Mouse (Mus musculus) stomach, embryonic 14.5 days (tissue): ENCODE results near the gene Grxcr1. TPM values are rescaled to one million over a fixed set of nuclear protein-coding genes. Genes with fewer than 3 reads are reported as not detected.

Experiments
- ATAC-seq: fragments of 200-750 bp; cut with Nextera tagmentation; 2 replicates; pipeline ENCODE4 v1.8.0; 2017; ENCODE audit warnings: low read depth, moderate TSS enrichment; ENCODE audit not compliant: insufficient number of reproducible peaks, insufficient read depth, low FRiP score
- H3K27ac ChIP-seq: fragments of 300-500 bp; sonication (generic); 2 replicates; pipeline ENCODE4 v1.5.1; 2014; ENCODE audit warnings: mild to moderate bottlenecking, low read length, moderate library complexity, mixed read lengths
- H3K27me3 ChIP-seq: fragments of 300-500 bp; sonication (generic); 2 replicates; pipeline ENCODE4 v1.6.1; 2014; ENCODE audit warnings: low read length, control low read depth, mixed read lengths; ENCODE audit not compliant: control insufficient read depth, insufficient read depth
- H3K36me3 ChIP-seq: fragments of 300-500 bp; sonication (generic); 2 replicates; pipeline ENCODE4 v1.6.1; 2014; ENCODE audit warnings: mild to moderate bottlenecking, control low read depth, low read length, moderate library complexity, mixed read lengths; ENCODE audit not compliant: control insufficient read depth, insufficient read depth
- H3K4me1 ChIP-seq: fragments of 300-500 bp; sonication (generic); 2 replicates; pipeline ENCODE4 v1.6.1; 2014; ENCODE audit warnings: low read length, control low read depth, mixed read lengths; ENCODE audit not compliant: control insufficient read depth, insufficient read depth
- H3K4me2 ChIP-seq: fragments of 300-500 bp; sonication (generic); replicated peaks from 2 replicates; pipeline ENCODE4 v1.6.1; 2014; ENCODE audit warnings: low read depth, low read length, control low read depth
- H3K4me3 ChIP-seq: fragments of 300-500 bp; sonication (generic); 2 replicates; pipeline ENCODE4 v1.5.1; 2014; ENCODE audit warnings: low read depth, low read length, control low read depth
- H3K9ac ChIP-seq: fragments of 300-500 bp; sonication (generic); replicated peaks from 2 replicates; pipeline ENCODE4 v1.6.1; 2014; ENCODE audit warnings: low read depth, mild to moderate bottlenecking, control low read depth, low read length, moderate library complexity, mixed read lengths
- H3K9me3 ChIP-seq: fragments of 300-500 bp; sonication (generic); 2 replicates; pipeline ENCODE4 v1.6.1; 2016; ENCODE audit warnings: low read depth, low read length, control low read depth; ENCODE audit not compliant: control insufficient read depth
- WGBS: fragments of 180-500 bp; shearing (Covaris S2); extraction: QIAGEN DNeasy Blood & Tissue Kit; methylation state at CpG from one replicate; pipeline ENCODE4 v1.1.7; 2014; 5-methylcytosine and 5-hydroxymethylcytosine counted together
- polyA plus RNA-seq: library from polyadenylated mRNA; unstranded; fragments of >200 nt; fragmentation: Nextera tagmentation; extraction: Ambion mirVana; gene quantifications from 2 replicates; pipeline ENCODE4 v1.2.1, GENCODE M21; 2014

Gene Grxcr1
- polyA plus RNA-seq, 1 experiment from 2014 or later: not detected

DNA sequence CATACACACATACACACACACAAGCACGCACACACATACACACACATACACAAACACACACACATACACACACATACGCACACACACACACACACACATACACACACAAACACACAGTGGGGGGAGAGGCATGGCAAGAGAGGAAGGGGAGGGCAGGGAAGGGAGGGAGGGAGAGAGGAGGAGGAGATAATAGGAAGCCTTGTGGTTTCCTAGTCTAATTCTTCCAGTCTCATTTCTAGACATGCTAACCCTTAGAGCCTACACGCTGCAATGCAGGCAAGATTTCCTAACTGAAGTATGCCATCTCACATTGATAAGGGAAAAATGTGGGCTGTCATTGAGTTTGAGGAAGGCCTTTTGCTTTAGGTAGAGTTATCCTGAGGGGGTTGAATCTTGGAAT is 25.9 kb downstream of the Grxcr1 start:
- no peak overlapping the region for H3K4me3 ChIP-seq
- no peaks in the 10 kb centered on the region for H3K9me3 ChIP-seq
- no peak for ATAC-seq
- no peaks in the 10 kb centered on the region for H3K27me3 ChIP-seq
- WGBS: 93% methylated on average over 3 of the region's 3 CpGs
- no peak overlapping the region for H3K9ac ChIP-seq
- H3K4me2 ChIP-seq: no peak overlapping the region
- no peak overlapping the region for H3K27ac ChIP-seq
- no peaks in the 10 kb centered on the region for H3K36me3 ChIP-seq
- H3K4me1 ChIP-seq: no peaks in the 10 kb centered on the region

DNA sequence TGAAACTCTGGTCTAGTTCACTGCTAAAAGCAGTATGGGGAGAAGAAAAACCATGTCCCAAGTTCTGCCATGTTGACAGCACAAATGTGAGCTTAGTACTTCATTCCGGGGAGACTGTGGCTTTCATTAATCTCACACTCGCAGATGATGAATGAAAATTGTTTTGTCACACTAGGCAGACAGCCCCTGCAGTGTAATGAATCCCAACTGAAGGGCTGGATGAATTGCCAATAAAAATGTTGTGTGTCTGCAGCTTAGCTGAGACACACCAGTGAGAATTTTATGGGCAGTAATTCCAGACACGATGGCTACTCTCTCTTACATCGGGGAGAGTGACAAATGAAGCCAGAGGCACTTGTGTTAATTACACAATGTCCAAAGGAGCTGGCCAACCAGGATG is 37.1 kb downstream of the Grxcr1 start:
- H3K36me3 ChIP-seq: no peaks in the 10 kb centered on the region
- ATAC-seq: no peak
- no peak overlapping the region for H3K4me2 ChIP-seq
- no peaks in the 10 kb centered on the region for H3K4me1 ChIP-seq
- no peak overlapping the region for H3K4me3 ChIP-seq
- H3K9ac ChIP-seq: no peak overlapping the region
- H3K9me3 ChIP-seq: no peaks in the 10 kb centered on the region
- H3K27me3 ChIP-seq: no peaks in the 10 kb centered on the region
- H3K27ac ChIP-seq: no peak overlapping the region
- WGBS: 53% methylated on average over 4 of the region's 4 CpGs

DNA sequence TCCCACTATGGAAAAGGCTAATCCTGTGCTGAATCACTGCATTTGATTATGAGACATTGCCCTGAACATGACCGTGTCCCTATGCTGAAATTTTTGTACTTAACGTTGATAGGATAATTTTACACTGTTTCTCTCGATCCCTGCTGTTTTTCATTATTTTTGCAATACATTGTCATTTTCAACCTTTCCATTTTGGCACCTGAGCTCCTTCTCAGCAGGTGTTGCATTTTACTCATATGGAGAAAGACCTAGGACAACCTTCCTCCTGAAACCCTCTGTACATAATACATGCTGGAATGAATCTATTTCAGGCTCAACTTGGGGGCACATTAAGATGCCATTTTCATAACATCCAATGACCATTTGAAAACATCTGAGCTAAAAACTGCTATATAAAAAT is 38.7 kb downstream of the Grxcr1 start:
- H3K4me3 ChIP-seq: no peak overlapping the region
- WGBS: 88% methylated on average over 3 of the region's 3 CpGs
- H3K4me2 ChIP-seq: no peak overlapping the region
- no peaks in the 10 kb centered on the region for H3K4me1 ChIP-seq
- no peak for ATAC-seq
- H3K9ac ChIP-seq: no peak overlapping the region
- no peaks in the 10 kb centered on the region for H3K9me3 ChIP-seq
- H3K36me3 ChIP-seq: no peaks in the 10 kb centered on the region
- no peak overlapping the region for H3K27ac ChIP-seq
- H3K27me3 ChIP-seq: no peaks in the 10 kb centered on the region

DNA sequence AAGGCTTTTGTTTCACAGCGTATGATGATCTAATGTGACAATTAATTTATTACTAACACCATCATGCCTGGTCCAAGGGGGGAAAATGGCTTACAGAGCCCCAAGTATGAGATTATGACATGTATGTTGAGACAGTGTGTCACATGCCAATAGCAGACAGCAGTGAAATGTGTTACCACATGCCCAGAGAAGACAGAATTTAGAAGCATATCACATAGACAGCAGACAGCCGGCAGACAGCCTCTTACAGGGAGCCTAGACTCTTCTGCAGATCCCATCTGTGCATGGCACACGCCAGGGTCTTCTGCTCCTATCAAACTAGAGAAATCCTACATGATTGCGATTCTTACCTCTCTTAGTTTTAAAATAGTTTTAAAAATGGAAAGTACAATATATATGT is 40.2 kb downstream of the Grxcr1 start:
- Histone ChIP-seq H3K4me2 (no peak overlapping the region), H3K27ac (no peak overlapping the region), H3K27me3 (no peaks in the 10 kb centered on the region), H3K36me3 (no peaks in the 10 kb centered on the region), H3K9me3 (no peaks in the 10 kb centered on the region), H3K4me3 (no peak overlapping the region), H3K4me1 (no peaks in the 10 kb centered on the region), H3K9ac (no peak overlapping the region)
- WGBS: 80% methylated on average over 4 of the region's 4 CpGs
- no peak for ATAC-seq

DNA sequence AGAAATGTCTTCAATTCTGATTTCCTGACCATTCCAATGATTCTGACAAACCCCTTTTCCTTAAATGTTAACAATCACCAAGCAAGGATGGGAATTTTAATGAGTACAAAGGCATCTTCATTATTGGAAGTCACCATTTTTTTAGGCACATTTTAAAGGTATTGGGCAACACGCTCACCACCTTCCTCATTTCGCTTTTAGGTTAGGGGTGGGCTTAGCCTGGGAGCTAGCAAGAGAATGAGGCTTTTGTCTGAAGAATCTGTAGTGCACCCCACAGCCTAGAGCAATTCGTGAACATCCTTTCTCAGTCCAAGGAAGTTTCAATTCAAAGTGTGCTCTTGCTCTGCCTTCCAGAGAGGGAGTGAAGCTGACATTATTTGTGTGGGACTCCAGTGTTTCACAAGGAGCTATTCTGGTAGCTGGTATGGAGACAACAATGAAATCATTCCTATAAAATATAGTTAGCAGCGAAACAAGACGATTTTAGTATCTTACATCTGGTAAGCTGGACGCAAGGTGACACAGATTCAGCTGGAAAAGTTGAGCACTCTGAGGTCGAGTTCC is 55.0 kb downstream of the Grxcr1 start:
- 78% methylated on average over 7 of the region's 7 CpGs for WGBS
- no peak for ATAC-seq
- Histone ChIP-seq H3K27ac (no peak overlapping the region), H3K4me1 (no peaks in the 10 kb centered on the region), H3K36me3 (no peaks in the 10 kb centered on the region), H3K27me3 (no peaks in the 10 kb centered on the region), H3K4me2 (no peak overlapping the region), H3K4me3 (no peak overlapping the region), H3K9ac (no peak overlapping the region), H3K9me3 (no peaks in the 10 kb centered on the region)

DNA sequence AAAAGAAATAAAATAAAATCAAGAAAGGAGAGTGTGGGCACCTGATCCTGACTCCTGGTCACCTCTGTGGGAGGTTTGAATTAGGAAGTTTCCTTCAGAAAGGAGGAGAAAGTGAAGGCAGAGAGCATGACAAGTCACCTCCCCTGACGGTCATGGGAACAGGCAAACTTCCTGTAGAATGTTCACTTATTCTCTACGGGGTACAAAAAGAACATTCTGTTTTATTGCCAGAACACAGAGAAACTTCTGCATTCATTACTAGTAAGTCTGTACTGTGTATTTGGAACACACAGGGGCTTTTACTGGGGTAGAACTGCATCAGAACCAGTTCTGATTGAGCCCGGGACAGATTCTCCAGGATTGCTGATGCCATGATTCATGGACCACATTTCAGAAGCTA is 55.5 kb downstream of the Grxcr1 start:
- Histone ChIP-seq H3K36me3 (no peaks in the 10 kb centered on the region), H3K27ac (no peak overlapping the region), H3K4me1 (no peaks in the 10 kb centered on the region), H3K27me3 (no peaks in the 10 kb centered on the region), H3K4me2 (no peak overlapping the region), H3K9me3 (no peaks in the 10 kb centered on the region), H3K4me3 (no peak overlapping the region), H3K9ac (no peak overlapping the region)
- no peak for ATAC-seq
- 74% methylated on average over 3 of the region's 3 CpGs for WGBS

DNA sequence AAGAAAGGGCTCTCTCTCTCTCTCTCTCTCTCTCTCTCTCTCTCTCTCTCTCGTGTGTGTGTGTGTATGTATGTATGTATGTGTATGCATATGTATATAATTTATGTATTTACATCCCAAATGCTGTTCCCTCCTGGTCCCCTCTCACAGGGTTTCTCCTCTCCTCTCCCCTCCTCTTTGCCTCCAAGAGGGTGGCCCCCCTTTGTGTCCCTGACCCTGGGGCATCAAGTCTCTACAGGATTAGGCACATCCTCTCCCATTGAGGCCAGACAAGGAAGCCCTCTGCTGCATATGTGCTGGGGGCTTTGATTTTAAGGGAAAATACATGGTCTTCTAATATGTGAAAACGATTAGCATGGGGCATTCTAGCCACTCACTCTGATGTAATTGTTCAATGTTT is 61.5 kb downstream of the Grxcr1 start:
- no peaks in the 10 kb centered on the region for H3K9me3 ChIP-seq
- no peak overlapping the region for H3K4me3 ChIP-seq
- H3K4me1 ChIP-seq: no peaks in the 10 kb centered on the region
- 60% methylated on average over 2 of the region's 2 CpGs for WGBS
- no peak overlapping the region for H3K9ac ChIP-seq
- ATAC-seq: no peak
- no peaks in the 10 kb centered on the region for H3K36me3 ChIP-seq
- no peaks in the 10 kb centered on the region for H3K27me3 ChIP-seq
- H3K27ac ChIP-seq: no peak overlapping the region
- no peak overlapping the region for H3K4me2 ChIP-seq

DNA sequence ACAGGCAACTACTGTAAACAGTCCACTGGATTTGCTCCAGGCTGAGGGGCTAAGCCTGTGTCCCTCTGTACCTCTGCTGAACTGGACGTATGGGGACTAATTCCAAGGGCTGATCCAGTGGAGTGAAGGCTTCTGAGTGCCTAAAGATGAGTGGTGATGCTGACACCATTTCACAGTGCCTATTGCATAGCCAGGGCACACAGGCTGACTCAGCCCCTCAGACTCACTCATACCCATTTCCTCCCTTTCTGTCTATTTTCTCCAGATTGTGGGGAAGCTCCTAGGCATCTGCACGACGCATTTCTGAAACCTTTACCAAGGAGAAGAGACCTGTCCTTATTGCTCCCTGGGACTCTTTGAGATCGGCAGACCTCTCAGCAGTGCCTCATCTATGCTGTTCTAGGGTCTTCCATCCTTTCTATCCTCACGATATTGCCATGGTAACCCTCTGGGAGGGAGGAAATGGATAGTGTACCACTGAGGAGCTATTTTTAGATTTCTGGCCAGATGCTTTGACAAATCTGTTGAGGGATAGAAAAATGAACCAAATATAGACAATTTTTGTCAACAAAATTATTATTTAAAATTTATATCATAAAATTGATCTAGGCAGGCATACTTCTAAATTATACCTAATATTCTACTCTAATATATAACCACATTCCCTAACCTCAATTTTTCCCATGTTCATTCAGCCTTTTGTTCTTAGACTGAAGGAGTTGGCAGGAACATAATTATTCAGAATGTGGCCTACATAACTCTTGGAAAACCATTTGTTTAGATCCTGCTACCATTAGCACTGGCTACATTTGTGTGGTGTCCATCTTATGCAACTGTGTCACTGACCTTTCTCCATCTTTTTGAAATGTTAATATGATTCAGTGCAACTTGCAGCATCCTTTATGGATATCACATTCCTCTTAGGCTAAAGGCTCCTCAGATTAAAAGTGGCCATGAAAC is 66.3 kb downstream of the Grxcr1 start:
- no peak for ATAC-seq
- Histone ChIP-seq H3K27me3 (no peaks in the 10 kb centered on the region), H3K27ac (no peak overlapping the region), H3K4me3 (no peak overlapping the region), H3K4me1 (no peaks in the 10 kb centered on the region), H3K9ac (no peak overlapping the region), H3K9me3 (no peaks in the 10 kb centered on the region), H3K36me3 (no peaks in the 10 kb centered on the region), H3K4me2 (no peak overlapping the region)
- 84% methylated on average over 5 of the region's 5 CpGs for whole genome bisulfite sequencing
